Mouse (Mus musculus): ENCODE measurements around the gene Uck1.

GRCm38 (mm10) chr2:32215576-32215975 is 44.4 kb downstream of the Uck1 start:
- TF ChIP-seq BHLHE40 (IDR thresholded peaks at IDR 0.05; ENCODE audit: borderline replicate concordance, low read depth, low read length) (no peak), POLR2A (IDR thresholded peaks at IDR 0.05; ENCODE audit: control insufficient read depth in 1 of 2, insufficient read depth in 1 of 2, low read depth in 1 of 2, low read length in 2 of 2, poor library complexity in 1 of 2) (no peak)
